Mouse (Mus musculus): ENCODE results near the gene Grb2.

DNA sequence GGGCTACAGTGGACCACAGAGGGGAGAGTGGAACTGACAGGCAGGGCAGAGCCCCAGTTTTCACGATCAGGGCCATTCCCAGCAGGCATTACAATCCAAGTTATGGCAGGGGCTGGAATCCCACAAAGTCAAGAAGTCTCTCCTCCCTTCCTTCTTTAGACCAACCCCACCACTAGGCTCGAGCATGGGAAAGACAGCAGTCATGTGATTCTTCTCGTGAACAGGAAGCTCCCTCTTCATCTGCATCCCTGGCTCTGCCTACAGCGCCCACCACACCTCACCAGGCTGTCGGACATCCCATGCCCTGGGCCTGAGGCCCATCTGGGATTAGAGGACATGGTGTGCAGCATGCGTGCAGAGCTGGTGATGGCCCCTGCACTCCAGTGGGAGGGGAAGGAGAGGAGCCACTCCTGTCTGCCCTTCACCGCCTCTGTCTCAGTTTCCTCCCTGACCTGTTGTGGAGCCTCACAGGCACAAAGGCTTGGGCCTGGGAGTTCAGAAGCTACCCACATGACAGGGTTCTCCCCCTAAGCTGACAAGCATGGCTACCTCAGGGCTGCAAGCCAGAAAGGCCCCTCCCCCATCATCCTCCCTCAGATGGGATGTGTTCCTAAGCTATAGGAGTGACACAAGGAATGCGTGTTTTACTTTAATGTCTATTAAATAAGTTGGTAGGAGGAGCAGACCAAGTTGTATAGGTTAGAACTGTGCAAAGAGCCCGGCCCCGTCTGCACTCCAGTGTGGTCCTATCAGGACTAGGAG, 93.9 kb downstream of the Grb2 start:
- TF ChIP-seq EP300 (optimal IDR thresholded peaks at IDR 0.05) (no peak), CTCF (IDR thresholded peaks at IDR 0.05; ENCODE audit: low read depth) (no peak)
